Mouse (Mus musculus): Measurements from ENCODE around the gene Stk11ip. TPM values are rescaled to one million over a fixed set of nuclear protein-coding genes. Genes with fewer than 3 reads are reported as not detected.
A peak's percentile ranks its signal among the peaks of the same experiment; 100 is the strongest.

Gene Stk11ip
- polyA plus RNA-seq, 1 experiment, result 5.1 TPM

- Histone ChIP-seq H3K36me3 (ENCODE audit: control insufficient read depth) (peaks cover 75% of the 10 kb centered on the region), H3K4me3 (replicated peaks) (no peak overlapping the region), H3K27me3 (ENCODE audit: control insufficient read depth) (no peaks in the 10 kb centered on the region), H3K9me3 (ENCODE audit: control insufficient read depth, low read length) (no peaks in the 10 kb centered on the region), H3K4me1 (ENCODE audit: control insufficient read depth) (no peaks in the 10 kb centered on the region)
- TF ChIP-seq TAL1 (IDR thresholded peaks at IDR 0.05; ENCODE audit: low read length) (no peak), GATA1 (IDR thresholded peaks at IDR 0.05; ENCODE audit: low read length) (no peak)
Observed at GRCm38 (mm10) chr1:75530546-75530945, 9.2 kb downstream of the Stk11ip start.

GRCm38 (mm10) chr1:75532280-75533172, 11.2 kb downstream of the Stk11ip start:
- no peak overlapping the region for H3K4me3 ChIP-seq (replicated peaks)
- peaks cover 67% of the 10 kb centered on the region for H3K36me3 ChIP-seq (ENCODE audit: control insufficient read depth)
- H3K27me3 ChIP-seq (ENCODE audit: control insufficient read depth), result no peaks in the 10 kb centered on the region
- H3K4me1 ChIP-seq (ENCODE audit: control insufficient read depth), result no peaks in the 10 kb centered on the region
- H3K9me3 ChIP-seq (ENCODE audit: control insufficient read depth, low read length), result no peaks in the 10 kb centered on the region
- TF ChIP-seq GATA1 (IDR thresholded peaks at IDR 0.05; ENCODE audit: low read length) (no peak), TAL1 (IDR thresholded peaks at IDR 0.05; ENCODE audit: low read length) (no peak)

GRCm38 (mm10) chr1:75533325-75534252, 12.3 kb downstream of the Stk11ip start:
- Histone ChIP-seq H3K36me3 (ENCODE audit: control insufficient read depth) (peaks cover 60% of the 10 kb centered on the region), H3K9me3 (ENCODE audit: control insufficient read depth, low read length) (no peaks in the 10 kb centered on the region), H3K4me3 (replicated peaks) (no peak overlapping the region), H3K4me1 (ENCODE audit: control insufficient read depth) (no peaks in the 10 kb centered on the region), H3K27me3 (ENCODE audit: control insufficient read depth) (no peaks in the 10 kb centered on the region)
- TF ChIP-seq GATA1 (IDR thresholded peaks at IDR 0.05; ENCODE audit: low read length), result no peak
- no peak for TF ChIP-seq TAL1 (IDR thresholded peaks at IDR 0.05; ENCODE audit: low read length)

GRCm38 (mm10) chr1:75537587-75537986, 16.3 kb downstream of the Stk11ip start:
- Histone ChIP-seq H3K4me1 (ENCODE audit: control insufficient read depth) (no peaks in the 10 kb centered on the region), H3K4me3 (replicated peaks) (no peak overlapping the region), H3K9me3 (ENCODE audit: control insufficient read depth, low read length) (no peaks in the 10 kb centered on the region), H3K36me3 (ENCODE audit: control insufficient read depth) (peaks cover 35% of the 10 kb centered on the region), H3K27me3 (ENCODE audit: control insufficient read depth) (no peaks in the 10 kb centered on the region)
- TF ChIP-seq GATA1 (IDR thresholded peaks at IDR 0.05; ENCODE audit: low read length) (no peak), TAL1 (IDR thresholded peaks at IDR 0.05; ENCODE audit: low read length) (no peak)

- Histone ChIP-seq H3K4me3 (replicated peaks) (no peak overlapping the region), H3K4me1 (ENCODE audit: control insufficient read depth) (no peaks in the 10 kb centered on the region), H3K36me3 (ENCODE audit: control insufficient read depth) (peaks cover 24% of the 10 kb centered on the region), H3K27me3 (ENCODE audit: control insufficient read depth) (no peaks in the 10 kb centered on the region), H3K9me3 (ENCODE audit: control insufficient read depth, low read length) (no peaks in the 10 kb centered on the region)
- TF ChIP-seq GATA1 (IDR thresholded peaks at IDR 0.05; ENCODE audit: low read length), result no peak
- TF ChIP-seq TAL1 (IDR thresholded peaks at IDR 0.05; ENCODE audit: low read length), result no peak
Observed at GRCm38 (mm10) chr1:75538597-75539190, 17.4 kb downstream of the Stk11ip start.

- Histone ChIP-seq H3K4me3 (replicated peaks) (no peak overlapping the region), H3K27me3 (ENCODE audit: control insufficient read depth) (peaks cover 12% of the 10 kb centered on the region), H3K4me1 (ENCODE audit: control insufficient read depth) (no peaks in the 10 kb centered on the region), H3K36me3 (ENCODE audit: control insufficient read depth) (peaks cover under 1% of the 10 kb centered on the region; the same call in 1 of the 2 replicates), H3K9me3 (ENCODE audit: control insufficient read depth, low read length) (no peaks in the 10 kb centered on the region)
- no peak for TF ChIP-seq TAL1 (IDR thresholded peaks at IDR 0.05; ENCODE audit: low read length)
- no peak for TF ChIP-seq GATA1 (IDR thresholded peaks at IDR 0.05; ENCODE audit: low read length)
Observed at GRCm38 (mm10) chr1:75541496-75541895, 20.2 kb downstream of the Stk11ip start.

- peaks cover 22% of the 10 kb centered on the region for H3K27me3 ChIP-seq (ENCODE audit: control insufficient read depth)
- H3K9me3 ChIP-seq (ENCODE audit: control insufficient read depth, low read length), result no peaks in the 10 kb centered on the region
- H3K4me3 ChIP-seq (replicated peaks), result no peak overlapping the region
- H3K36me3 ChIP-seq (ENCODE audit: control insufficient read depth), result no peaks in the 10 kb centered on the region
- no peaks in the 10 kb centered on the region for H3K4me1 ChIP-seq (ENCODE audit: control insufficient read depth)
- TF ChIP-seq TAL1 (IDR thresholded peaks at IDR 0.05; ENCODE audit: low read length) (no peak), GATA1 (IDR thresholded peaks at IDR 0.05; ENCODE audit: low read length) (no peak)
Observed at GRCm38 (mm10) chr1:75544351-75544750, 23.0 kb downstream of the Stk11ip start.

- Histone ChIP-seq H3K4me3 (replicated peaks) (peak within 1 kb of the TSS; percentile 34), H3K9me3 (ENCODE audit: control insufficient read depth, low read length) (no peaks in the 10 kb centered on the region), H3K27me3 (ENCODE audit: control insufficient read depth) (peaks cover 22% of the 10 kb centered on the region), H3K4me1 (ENCODE audit: control insufficient read depth) (no peaks in the 10 kb centered on the region), H3K36me3 (ENCODE audit: control insufficient read depth) (no peaks in the 10 kb centered on the region; the same call in 1 of the 2 replicates)
- no peak for TF ChIP-seq GATA1 (IDR thresholded peaks at IDR 0.05; ENCODE audit: low read length)
- TF ChIP-seq TAL1 (IDR thresholded peaks at IDR 0.05; ENCODE audit: low read length), result no peak
Observed at GRCm38 (mm10) chr1:75545965-75546956, 24.9 kb downstream of the Stk11ip start, which contains the start of gene Slc4a3. Slc4a3 (plus strand) TSS chr1:75546266.

Data from erythroblast, embryonic 14.5 days (primary cell).